Mouse (Mus musculus): Measurements from ENCODE around the gene Nkd1.

Gene Nkd1

DNA sequence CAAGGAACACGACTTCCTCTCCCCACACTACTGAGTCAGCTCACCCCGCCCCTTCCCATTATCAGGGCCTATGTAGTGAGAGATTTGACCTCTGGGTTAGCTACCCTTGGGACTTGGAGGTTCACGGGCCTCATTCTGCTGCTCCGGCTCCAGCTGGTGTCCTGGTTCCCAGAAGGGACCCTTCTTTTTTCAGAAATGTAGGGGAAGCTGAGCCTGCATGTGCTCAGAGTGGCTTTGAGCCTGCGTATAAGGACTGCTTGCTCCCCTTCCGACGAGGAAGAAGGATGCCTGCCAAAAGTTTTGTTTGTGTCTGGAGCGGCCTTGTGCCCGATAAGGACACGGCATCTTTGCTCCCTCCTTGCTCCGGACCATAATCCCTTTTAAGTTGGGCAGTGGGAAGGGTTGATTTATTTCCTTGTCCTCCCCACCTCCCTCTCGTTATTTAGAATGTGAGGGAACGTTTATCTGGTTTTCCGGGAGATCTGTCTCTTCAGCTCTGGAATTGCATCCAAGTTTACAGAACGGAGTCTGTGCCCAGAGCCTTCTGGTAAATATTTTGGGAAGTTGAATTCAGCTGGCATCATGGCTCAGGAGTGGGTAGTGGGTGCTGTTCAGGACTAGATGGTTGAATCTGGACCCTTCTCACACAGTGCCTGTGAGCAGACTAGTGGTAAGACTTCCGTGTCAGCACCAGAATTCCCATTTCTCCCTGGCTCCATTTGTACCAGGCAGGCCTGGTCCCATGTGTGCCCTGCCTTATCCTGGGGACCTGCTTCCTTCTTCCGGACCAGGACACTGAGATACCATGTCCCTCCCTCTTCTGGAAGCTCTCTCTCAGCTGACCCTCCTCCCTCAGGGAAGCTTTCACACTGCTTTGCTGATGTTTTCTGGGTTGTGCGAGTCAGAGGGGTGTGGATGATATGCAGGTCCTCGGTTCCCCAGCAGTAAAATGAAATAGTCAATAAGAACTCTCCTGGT, 17.1 kb downstream of the Nkd1 start:
- DNase-seq (ENCODE audit: low read depth): no peak

GRCm38 (mm10) chr8:88538976-88539371, 17.8 kb downstream of the Nkd1 start:
- DNase-seq (ENCODE audit: low read depth): no peak

DNA sequence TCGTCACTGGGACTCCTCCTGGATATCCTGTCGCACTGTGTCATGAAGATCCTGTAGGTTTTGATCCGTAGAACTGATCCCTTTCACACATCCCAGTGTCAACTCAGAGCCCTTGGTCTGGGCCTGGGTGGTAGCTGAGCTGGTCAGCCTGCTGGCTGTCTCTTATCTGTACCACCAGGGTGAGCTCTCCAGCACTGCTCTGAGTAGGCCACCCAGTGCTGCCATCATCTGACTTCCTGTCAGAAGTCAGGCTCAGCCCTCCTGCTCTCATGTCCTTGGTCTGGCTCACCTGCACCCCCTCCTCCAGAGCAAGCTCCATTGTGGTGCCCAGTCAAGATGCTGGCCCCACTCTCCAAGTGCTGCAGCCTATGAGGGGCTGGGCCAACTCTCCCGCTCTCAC, 18.8 kb downstream of the Nkd1 start:
- no peak for DNase-seq (ENCODE audit: low read depth)

- no peak for DNase-seq (ENCODE audit: low read depth)
Observed at GRCm38 (mm10) chr8:88542596-88543213, 21.6 kb downstream of the Nkd1 start.

GRCm38 (mm10) chr8:88544677-88545076, 23.5 kb downstream of the Nkd1 start:
- DNase-seq (ENCODE audit: low read depth): no peak

- no peak for DNase-seq (ENCODE audit: low read depth)
Observed at GRCm38 (mm10) chr8:88545441-88545840, 24.3 kb downstream of the Nkd1 start.

- DNase-seq (ENCODE audit: low read depth): no peak
Observed at GRCm38 (mm10) chr8:88546032-88546732, 25.0 kb downstream of the Nkd1 start.

DNA sequence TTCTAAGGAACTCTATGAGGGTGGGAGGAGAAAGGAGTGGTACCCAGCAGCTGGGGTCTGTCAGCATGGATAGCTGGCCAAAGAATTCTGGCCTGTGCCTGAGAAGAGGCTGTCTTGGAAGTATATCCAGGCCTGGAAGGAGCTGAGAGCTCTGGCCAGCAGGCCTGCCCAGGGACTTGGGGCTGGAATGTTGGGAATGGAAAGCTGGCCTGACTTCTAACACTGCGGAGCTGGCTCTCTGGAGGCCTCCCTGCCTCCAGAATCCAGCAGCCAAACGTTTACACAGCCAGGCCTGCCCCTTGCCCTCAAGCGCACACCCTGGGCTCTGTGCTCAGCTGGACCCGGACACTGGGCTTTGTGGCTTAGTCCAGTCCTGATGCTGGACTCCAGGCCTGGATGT, 34.5 kb downstream of the Nkd1 start:
- no peak for DNase-seq (ENCODE audit: low read depth)

DNA sequence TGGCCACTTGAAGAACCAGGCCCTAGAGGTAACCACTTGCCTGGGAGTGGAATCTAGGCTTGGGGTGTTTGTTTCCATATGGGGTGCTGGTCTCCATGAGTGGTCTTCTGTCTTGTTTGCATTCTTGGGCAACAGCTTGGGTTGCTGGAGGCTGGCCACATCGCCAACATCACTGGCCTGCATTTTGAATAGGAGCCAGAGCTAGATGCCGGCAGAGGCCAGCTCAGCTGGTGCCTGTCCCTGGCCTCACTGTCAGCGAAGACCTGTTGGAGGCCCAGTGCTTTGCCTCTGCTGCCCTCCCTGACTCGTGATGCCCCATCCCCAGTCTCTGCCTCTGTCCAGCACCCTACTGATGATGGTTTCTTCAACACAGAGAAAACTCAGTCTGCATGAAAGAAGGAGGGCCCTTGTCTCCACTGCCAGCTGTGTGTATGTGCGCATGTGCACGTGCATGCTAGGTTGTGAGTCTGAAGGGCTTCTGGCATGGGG, 38.9 kb downstream of the Nkd1 start:
- no peak for DNase-seq (ENCODE audit: low read depth)

GRCm38 (mm10) chr8:88561402-88561801, 40.2 kb downstream of the Nkd1 start:
- DNase-seq (ENCODE audit: low read depth): no peak

- no peak for DNase-seq (ENCODE audit: low read depth)
Observed at GRCm38 (mm10) chr8:88564256-88564903, 43.2 kb downstream of the Nkd1 start.

GRCm38 (mm10) chr8:88566119-88566518, 45.0 kb downstream of the Nkd1 start:
- no peak for DNase-seq (ENCODE audit: low read depth)

- no peak for DNase-seq (ENCODE audit: low read depth)
Observed at GRCm38 (mm10) chr8:88567314-88568121, 46.4 kb downstream of the Nkd1 start.

GRCm38 (mm10) chr8:88568211-88568610, 47.1 kb downstream of the Nkd1 start:
- DNase-seq (ENCODE audit: low read depth): no peak

DNA sequence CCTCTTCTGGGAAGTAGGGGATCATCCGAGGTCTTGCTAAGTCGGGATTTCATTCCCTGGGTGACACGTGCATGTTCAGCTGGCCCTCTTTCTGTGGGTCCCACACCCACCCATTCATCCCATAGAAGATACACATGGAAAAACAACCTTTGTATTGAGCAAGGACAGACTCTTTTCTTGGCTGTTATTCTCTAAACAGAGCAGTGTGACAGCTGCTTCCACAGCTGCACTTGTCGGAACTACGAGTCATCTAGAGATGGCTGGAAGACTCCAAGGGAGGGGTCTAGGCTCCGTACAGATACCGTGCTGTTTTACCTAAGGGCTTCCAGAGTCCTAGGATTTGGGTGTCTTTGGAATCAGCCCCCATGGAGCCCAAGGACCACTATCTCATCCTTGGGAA, 48.2 kb downstream of the Nkd1 start:
- no peak for DNase-seq (ENCODE audit: low read depth)

DNA sequence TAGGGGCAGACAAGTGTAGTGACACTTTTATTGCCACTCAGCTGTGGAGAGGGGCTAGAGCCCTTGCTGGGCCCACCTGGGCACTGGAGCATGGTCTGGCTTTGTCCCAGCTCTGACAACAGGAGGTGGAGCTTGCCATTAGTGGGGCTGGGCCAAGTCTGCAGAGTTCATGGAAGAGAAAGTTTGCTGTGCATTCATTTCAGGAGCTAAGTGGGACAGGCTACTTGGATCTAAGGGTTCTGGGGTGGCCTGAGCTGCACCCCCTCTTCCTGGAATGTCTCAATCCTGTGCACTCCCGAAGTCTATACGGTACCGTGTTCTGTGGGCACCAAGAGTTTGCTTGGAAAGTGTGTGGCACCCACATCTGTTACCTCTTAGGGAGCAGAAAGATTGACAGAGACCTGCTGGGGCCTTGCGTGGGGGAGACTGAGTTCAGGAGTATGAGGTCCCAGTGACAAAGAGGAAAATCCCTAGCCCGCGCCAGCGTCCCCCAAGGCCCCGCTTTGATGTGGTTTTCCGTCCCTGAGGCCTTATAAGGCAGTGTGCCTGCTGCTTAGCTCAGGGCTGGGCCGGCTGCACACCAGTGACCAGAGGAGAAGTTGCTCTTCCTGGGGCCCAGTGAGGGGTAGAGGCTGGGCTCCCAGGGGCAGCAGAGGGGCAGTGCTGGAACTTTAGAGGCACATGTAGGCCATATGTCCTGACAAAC, 49.3 kb downstream of the Nkd1 start:
- peak; percentile 46 for DNase-seq (ENCODE audit: low read depth)

GRCm38 (mm10) chr8:88571434-88572184, 50.5 kb downstream of the Nkd1 start:
- DNase-seq (ENCODE audit: low read depth): no peak

GRCm38 (mm10) chr8:88572185-88572909, 51.2 kb downstream of the Nkd1 start:
- DNase-seq (ENCODE audit: low read depth): no peak

All from c-Kit-positive CD71-negative TER-119-negative erythroid progenitor cells, embryonic 14.5 days (primary cell).